ENCODE assay signal across 7 mouse cellular contexts in genomic region chr3:119995781-119996180, GRCm38 (mm10).
DNase-seq lines count a peak whose midpoint lies in the region; ATAC-seq and TF ChIP-seq lines count a peak whose summit lies in the region.

No protein-coding gene starts in this region.

- H3K27me3 ChIP-seq in liver, adult 2 months (ENCODE audit: control insufficient read depth, insufficient read depth, low read length): no peaks in the 10 kb centered on the region
- H3K27me3 ChIP-seq in liver, embryonic 12.5 days (replicated peaks): no peaks in the 10 kb centered on the region

- H3K79me2 ChIP-seq in liver, adult 2 months (ENCODE audit: control insufficient read depth, insufficient read depth, low read length): no peaks in the 10 kb centered on the region

- H3K36me3 ChIP-seq in liver, adult 2 months (ENCODE audit: control insufficient read depth, insufficient read depth, low read length): no peaks in the 10 kb centered on the region
- H3K36me3 ChIP-seq in liver, embryonic 12.5 days: no peaks in the 10 kb centered on the region

- H3K4me1 ChIP-seq in liver, adult 2 months (ENCODE audit: control insufficient read depth, insufficient read depth, low read length): no peaks in the 10 kb centered on the region
- H3K4me1 ChIP-seq in liver, embryonic 12.5 days: no peaks in the 10 kb centered on the region

- no peaks in the 10 kb centered on the region; the same call in 1 of the 2 replicates for H3K9me3 ChIP-seq in liver, embryonic 12.5 days (replicated peaks)

- WGBS in liver, adult 2 months: 64% methylated on average over 4 of the region's 4 CpGs
- 68% methylated on average over 4 of the region's 4 CpGs for WGBS in liver, embryonic 12.5 days (ENCODE audit: insufficient replicate concordance)

- no peak overlapping the region for H3K4me2 ChIP-seq in liver, embryonic 12.5 days

- TF ChIP-seq POLR2A in liver, adult 2 months (IDR thresholded peaks at IDR 0.05; ENCODE audit: extremely low read depth, insufficient read depth, low read length): no peak

- no peak overlapping the region for H3K9ac ChIP-seq in liver, adult 2 months (ENCODE audit: low read depth, low read length)
- no peak overlapping the region for H3K9ac ChIP-seq in liver, embryonic 12.5 days

- DNase-seq in liver, adult 2 months (ENCODE audit: extremely low read depth, low read depth, low spot score): peak; percentile 21
- DNase-seq in cerebellum, postnatal 14 days: peak; percentile 26 to 44
- DNase-seq in heart, adult 18-20 months: peak; percentile 32 to 44
- peak; percentile 29 to 39 for DNase-seq in layer of hippocampus, postnatal 36 days
- DNase-seq in right cerebral cortex, adult 2 months (ENCODE audit: low spot score in 2 of 2): peak; percentile 36 to 48

- no peak overlapping the region for H3K4me3 ChIP-seq in liver, adult 2 months (ENCODE audit: insufficient read depth, low read depth, low read length)
- no peak overlapping the region for H3K4me3 ChIP-seq in liver, embryonic 12.5 days

- TF ChIP-seq CTCF in liver, adult 2 months (IDR thresholded peaks at IDR 0.05; ENCODE audit: low read depth, low read length): no peak

- no peak overlapping the region for H3K27ac ChIP-seq in liver, adult 2 months (replicated peaks; ENCODE audit: insufficient read depth, low read depth, low read length)
- H3K27ac ChIP-seq in liver, embryonic 12.5 days: no peak overlapping the region

- no peak for ATAC-seq in liver, embryonic 12.5 days
- no peak for ATAC-seq in monocyte, adult 5-6 weeks (replicated peaks; ENCODE audit: insufficient number of reproducible peaks, low FRiP score, low TSS enrichment, poor library complexity, severe bottlenecking)
